Mouse (Mus musculus): ENCODE results near the gene R3hdm2.

GRCm38 (mm10) chr10:127513501-127514091 lies 133.5 kb downstream of the R3hdm2 start:
- TF ChIP-seq CTCF (IDR thresholded peaks at IDR 0.05; ENCODE audit: borderline replicate concordance, control insufficient read depth, extremely low read depth, insufficient read depth, low read length, poor library complexity) (no peak), POLR2A (IDR thresholded peaks at IDR 0.05; ENCODE audit: control insufficient read depth, extremely low read depth, insufficient read depth, low read length, poor library complexity) (no peak)

Data from thymus, adult 2 months (tissue).